Mouse (Mus musculus): ENCODE measurements at regions not wholly inside any gene's neighbourhood (a gene's known extent, or its start where the extent isn't known, plus 50 kb on each side); places are given as distances from the start of the nearest gene placed in this dataset.

DNA sequence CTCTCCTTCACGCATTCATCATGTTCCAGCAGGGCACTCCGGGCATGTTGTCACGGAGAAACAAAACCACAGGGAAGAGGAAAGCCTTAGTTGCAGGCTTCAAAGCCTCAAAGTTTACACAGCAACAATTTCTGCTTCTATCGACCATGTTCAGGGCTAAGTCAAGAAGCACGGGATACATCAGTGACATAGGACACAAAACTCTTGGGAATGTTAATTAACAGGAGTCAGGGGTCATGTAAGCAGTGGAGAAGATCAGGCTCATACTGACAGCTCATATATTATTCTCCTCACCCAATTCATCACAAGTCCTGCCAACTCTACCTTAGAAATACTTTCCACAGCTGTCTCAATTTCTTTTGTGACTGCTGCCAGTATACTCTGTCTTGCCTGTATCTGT, 133.0 kb upstream of the Btbd3 start:
- DNase-seq (ENCODE audit: low spot score), result no peak

DNA sequence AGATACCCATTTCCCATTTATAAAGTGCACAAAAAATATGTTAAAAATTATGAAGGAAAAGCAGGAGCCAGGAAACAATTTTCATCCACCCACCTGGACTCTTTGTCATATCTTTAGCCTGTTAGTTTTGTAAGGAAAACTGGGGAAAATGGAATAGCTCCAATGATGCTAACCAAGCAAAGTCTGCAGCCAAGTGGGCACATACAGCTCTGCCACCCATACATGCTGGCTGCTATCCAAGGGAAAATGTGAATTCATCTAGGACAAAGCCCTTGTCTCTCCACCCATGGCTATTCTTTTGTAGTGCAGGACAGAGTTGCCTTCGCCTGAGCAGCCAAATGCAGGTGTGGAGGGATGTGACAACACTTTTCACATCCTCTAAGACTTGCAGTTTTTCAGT, 135.5 kb upstream of the Btbd3 start:
- DNase-seq (ENCODE audit: low spot score), result no peak

DNA sequence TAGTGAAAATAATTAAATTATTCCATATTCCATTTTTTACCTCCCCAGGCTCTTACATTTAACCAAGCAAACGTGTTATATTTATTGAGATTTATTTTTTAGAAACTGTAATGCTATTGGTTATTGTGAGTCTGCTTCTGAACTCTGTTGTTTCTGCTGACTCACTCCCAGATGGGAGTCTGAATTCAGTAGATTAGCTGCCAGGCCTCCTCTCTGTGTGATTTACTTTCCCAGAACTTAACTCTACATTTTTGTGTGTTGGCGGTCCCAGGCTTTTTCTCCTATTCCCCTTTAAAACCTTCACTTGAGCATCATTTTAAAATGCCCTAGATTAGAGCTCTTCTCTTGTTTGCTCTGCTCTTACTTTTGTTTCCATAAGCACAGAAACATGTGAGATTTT, 136.2 kb upstream of the Btbd3 start:
- no peak for DNase-seq (ENCODE audit: low spot score)

DNA sequence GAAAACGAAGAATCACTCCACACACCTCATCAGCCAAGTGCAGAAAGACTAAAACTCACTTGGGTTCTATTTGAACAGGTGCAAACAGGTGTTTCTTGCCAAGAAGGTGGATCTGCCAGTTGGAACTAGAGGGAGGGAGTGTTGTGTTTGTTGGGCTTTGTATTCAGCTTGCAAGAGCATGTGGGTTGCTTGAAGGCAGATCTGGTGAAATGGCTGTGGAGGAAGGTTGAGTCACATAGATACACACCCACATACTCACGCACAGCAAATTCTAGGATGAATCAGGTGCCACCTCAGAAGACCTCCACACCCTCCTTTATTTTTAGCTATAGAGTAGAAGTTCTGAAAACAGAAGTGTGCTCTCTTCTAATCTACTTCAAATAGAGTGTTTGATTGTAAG, 156.6 kb upstream of the Btbd3 start:
- DNase-seq (ENCODE audit: low spot score), result no peak

DNA sequence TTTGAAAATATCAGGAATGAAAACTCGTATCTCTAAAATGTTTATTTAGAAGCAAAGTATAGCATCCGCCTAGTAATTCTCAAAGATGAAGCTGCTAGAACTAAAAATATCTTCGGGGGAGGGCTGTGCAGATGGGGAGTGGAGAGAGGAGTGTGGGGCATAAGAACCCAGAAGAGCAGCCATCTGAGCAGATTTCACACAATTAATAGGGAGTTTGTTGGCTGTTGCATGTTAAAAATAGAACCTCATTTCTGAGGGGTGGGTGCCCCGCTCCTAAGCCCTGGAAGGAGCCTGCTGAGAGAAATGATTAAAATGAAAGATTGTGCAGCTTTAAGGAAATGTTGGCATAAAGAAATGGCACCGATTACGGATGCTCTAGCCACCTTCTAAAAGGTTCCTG, 171.0 kb upstream of the Btbd3 start:
- DNase-seq (ENCODE audit: low spot score), result no peak

DNA sequence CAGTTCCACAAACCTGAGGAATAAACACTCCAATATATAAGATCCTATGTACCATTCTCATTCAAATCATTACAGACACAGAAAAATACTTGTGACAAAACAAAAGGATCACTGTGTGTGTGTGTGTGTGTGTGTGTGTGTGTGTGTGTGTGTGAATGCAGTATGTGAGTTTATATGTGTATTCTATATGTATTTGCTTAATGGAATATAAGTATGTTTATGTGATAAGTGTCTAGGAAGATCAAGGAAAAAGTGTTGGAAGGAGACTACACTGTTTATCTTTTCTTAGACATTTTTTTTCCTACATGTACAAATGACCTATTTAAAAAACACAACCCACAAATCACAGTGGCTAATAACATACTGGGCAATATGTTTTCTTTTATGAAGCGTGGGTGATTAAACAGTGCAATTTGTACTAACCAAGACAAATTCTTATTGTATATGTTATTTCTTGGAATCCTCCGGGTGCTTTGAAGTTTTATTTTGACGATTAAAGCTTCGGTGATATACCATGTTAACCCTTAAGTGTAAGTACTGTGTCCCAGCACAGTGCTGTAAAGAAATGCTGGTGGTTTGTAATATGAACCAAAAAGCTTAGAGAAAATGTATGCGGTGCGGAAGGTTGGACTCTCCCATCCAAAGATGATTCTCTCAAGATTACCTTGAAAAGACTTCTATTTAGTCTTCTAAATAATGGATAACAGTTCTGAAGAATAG, 171.6 kb upstream of the Btbd3 start:
- DNase-seq (ENCODE audit: low spot score), result no peak

DNA sequence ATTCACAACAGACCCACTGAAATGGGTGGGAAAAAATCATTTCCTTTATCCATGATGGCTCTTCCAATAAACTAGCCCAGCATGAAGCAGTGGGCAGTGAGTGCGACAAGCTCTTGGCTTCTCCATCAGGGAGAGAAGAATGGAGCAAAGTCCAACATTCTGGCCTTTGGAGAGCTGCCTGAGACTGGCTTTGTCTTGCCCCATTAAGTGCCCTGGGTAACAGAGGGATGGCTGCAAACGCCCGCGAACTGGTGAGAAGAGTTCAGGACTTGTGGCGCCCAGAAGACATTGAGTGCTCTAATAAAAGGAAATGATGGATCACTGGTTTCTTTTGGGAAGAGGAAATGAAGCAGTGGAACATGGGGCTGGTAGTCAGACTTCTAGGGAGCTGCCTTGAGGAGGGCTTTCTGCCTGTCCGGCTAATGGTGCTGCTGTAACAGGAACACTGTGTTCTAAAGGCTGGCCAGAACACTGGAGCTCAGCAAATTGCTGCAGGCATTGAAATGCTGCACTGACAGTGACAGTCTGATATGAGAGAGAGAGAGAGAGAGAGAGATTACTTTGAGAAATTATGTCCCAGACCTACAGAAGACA, 182.2 kb upstream of the Btbd3 start:
- no peak for DNase-seq (ENCODE audit: low spot score)

DNA sequence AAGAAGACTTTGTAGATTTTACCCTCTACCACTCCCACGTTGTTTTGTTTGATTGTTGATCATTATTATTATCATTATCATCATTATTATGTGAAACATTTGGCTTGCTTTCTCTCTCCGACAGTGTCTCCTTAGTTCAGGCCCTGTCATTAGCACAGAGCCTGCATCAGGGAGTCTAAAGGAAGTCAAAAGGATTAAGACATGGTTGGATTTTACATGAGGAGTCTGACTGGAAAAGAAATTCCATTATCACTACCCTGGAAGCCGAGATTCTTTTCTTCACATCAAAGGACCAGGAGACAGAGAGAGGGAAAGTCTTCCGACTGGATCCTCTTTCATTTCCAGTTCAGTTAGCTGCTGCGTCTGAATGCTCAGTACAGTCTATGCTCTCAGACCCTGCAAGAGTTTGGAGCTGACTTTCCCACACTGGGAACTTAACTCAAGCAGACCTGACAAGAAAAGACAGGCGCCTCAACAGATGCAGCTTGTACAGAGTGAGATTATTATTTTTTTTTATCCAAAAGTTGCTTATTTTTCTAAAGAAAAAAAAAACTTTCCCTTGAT, 184.1 kb upstream of the Btbd3 start:
- no peak for DNase-seq (ENCODE audit: low spot score)

DNA sequence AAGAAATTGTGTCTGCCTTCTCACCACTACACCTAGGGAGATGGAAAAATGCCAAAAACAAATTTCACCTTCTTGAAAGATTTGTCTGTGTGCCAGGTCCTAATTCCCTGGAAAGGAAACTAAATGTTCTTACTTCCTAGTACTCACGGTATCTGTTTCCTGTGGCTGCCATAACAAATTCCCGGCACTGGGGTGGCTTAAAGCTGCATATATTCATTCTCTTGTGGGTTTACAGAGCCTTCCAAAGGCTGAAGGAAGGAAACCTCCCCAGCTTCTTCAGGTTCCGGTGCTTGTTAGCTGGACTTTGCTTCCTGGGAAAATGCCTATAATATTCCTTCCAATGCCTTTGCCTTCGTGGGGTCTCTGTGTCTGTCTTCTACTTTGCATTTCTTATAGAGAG, 203.3 kb upstream of the Btbd3 start:
- DNase-seq (ENCODE audit: low spot score), result no peak

DNA sequence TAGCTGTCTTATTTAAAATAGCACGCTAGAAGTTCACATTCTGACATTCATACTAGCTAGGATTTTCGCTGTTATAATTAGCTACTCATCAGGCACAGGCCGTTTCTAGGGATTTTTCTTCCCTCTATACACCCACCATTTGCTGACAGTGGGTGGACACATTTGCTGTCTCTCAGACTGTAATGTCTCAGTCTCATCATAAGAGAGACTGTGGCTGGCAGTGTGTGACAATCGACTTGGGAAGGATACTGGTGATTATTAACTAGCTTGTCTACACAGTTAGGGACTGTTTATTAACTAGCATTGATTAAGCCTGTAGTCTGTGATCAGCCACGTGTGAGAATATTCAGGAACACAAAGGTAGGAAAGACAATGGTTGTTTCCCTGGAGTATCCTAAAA, 208.0 kb upstream of the Btbd3 start:
- DNase-seq (ENCODE audit: low spot score), result no peak

DNA sequence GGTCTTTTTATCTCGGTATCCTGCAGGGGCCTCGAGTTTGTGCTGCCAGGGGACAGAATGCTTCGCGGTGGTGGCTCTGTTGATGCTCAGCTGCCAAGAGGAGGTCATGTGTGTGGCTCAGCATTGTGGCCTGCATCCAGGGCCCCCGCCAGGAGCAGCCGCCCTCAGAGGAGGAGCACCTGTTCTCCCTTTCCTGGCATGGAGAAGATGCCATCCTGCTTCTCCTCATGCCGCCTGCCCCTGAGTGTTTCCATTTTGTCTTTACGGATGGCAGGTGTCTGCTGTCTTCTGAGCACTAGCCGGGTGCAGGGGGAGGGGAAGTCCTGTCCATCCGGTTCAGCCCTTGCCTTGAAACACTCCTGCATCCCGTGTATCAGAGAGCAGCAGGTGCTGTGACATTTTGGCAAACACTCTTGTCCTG, 208.6 kb upstream of the Btbd3 start:
- no peak for DNase-seq (ENCODE audit: low spot score)

DNA sequence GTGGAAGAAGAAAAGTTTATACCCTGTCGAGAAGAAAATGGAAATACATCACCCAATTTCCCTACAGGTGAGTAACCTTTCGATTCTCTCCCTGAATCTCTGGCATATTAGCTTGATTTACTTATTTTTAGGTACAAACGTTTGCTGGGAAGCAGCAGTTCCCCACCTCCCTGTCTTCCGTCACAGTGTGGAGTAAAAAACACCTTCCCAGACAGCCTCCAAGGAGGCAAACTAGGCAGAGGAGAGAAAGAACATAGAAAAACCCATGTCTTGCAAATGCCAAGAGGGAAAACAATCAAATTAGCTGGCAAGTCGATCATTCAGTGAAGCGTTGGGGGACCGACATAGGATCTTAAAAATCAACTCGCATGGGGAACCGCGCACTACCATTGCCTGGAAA, 209.0 kb upstream of the Btbd3 start:
- DNase-seq (ENCODE audit: low spot score), result no peak

DNA sequence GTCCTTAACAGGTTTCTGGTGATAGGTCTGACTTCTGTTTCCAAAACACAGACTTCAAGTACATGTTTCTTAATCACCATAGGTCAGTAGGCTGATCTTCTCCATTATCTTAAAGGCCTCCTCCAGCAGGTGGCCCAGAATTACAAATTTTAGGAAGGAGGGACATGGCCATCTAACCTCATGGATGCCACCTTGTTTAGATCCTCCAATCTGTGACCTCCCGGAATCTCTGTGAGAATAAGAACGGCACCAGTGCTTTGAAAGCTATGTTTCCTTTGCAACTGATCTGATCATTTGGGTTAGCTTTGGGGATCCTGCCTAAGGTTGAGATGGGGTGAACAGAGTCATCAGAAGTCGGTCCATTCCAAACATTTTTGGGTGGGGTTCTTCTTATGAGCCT, 209.4 kb upstream of the Btbd3 start:
- DNase-seq (ENCODE audit: low spot score), result no peak

DNA sequence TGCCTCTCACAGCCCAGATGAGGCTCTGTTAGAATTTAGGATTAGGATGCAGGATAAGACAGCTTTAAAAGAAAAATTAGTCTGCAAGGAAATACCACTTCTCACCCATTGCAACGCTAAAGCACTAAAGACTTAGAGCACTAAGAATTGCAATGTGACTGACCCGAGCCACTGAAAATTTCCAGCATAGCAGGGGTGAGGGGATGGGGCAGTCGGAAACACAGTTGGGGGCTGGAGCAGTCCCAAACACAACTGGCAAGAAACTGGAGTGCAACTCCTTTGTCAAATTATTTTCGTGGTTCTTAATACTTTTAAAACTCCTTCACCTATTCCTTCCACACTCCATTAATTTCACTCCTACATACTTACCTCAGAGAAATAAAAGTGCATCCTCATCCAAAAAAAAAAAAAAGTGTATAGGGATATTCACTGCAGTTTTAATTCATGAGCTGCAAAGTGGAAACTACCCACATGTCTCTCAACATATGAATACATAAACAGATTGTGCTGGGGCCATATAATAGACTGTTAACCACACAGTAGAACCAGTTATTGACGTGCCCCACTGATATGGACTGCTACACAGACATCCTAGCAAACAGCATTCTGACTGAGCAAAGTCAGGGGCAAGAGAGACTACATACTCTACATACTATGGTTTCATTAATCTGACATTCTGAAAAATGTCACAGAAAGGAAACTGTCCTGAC, 210.3 kb upstream of the Btbd3 start:
- DNase-seq (ENCODE audit: low spot score), result no peak

DNA sequence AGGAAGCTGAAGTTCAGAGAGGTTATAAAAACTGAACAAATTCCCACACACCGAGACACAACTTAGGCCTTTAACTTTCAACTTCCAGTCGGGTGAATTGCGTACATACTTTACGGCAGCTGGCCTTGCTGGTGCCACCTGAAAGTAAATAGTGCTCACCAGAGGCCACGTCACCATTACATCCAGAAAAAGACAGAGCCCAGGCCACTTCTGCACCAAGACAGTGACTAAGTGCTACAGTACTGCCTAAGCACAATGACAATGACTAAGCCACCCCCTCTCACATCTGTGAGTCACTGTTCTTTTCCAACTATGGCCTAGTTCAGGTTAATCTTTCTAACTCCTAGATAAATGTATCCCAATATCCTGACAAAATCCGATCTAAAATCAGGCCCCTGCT, 215.7 kb upstream of the Btbd3 start:
- DNase-seq (ENCODE audit: low spot score), result no peak

DNA sequence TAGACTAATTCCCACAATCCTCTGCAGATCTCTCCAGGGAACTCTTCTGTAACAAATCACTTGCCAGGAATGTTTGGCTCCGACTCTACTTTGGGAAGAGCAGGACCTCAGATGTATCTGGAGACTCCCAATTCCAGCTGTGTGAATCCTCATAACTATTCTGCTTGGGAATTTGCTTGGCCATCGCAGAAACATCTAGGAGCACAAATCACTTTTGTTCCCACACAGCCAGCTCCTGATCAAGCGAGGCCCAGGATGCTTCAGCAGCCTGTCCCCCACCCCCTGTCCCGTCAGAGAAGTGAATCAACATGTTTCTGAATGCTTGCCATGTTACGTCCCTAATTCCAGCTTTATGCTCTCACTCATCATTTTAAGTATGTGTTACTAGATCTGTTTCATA, 216.1 kb upstream of the Btbd3 start:
- DNase-seq (ENCODE audit: low spot score), result no peak

DNA sequence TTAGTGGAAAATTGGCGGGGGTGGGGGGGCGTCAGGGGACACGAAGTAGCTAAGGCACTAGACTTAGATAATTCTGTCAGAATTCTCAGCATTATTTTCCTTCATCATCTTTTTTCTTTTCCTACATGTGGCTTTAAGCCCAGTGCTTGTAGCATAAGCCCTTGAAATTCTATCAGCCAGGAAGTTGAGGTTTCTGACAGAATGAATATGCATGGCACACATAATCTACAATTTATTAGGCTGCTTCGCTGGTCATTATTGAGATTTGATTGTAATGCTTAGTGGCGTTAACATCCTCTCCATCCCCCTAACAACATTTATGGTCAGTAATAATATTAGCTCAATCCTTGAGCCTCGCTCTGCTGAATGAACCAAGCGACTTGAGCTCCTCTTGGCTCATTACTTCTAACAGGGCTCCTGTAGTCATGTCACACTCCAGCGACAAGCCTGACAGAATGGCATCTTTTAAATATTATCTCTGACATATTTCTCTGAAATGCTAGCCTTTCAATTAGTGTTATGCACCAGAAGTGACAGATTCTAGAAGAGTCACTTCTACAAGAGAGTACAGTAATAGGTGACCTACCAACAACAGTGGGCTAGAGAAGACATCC, 222.1 kb upstream of the Btbd3 start:
- DNase-seq (ENCODE audit: low spot score), result no peak

DNA sequence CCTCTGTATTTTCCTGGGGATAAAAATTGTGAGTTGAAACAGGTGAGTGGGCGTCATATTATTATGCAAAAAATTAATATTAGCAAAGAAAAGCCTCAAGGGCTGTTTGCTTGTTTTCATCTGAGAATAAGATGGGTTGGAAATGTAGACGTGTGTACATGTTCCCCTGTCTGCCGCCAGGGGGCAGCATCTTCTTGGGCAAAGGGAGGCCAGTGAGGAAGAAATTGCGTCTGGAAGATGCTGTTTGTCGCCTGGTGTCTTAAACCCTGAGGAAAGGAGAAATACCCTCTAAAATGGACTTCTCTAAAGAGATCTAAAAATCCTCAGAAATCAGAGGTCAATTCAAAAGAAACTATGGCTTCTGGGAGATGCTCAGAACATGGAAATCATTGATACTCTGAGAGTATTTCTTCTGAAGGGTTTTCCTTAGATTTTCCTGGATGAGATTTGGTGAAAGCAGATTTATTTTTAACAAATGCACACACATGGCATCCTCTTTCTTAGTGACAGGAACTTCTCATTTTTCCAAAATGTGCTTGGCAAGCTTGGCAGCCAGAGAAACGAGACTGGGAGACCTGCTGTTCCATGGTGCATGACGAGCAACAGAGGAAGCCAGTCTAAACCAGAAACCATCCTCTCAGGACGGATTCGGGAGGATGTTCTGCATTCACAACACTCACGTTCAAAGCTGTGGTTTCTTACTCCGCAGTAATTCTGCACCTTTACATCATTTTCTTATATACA, 222.8 kb upstream of the Btbd3 start:
- DNase-seq (ENCODE audit: low spot score), result peak; percentile 71

DNA sequence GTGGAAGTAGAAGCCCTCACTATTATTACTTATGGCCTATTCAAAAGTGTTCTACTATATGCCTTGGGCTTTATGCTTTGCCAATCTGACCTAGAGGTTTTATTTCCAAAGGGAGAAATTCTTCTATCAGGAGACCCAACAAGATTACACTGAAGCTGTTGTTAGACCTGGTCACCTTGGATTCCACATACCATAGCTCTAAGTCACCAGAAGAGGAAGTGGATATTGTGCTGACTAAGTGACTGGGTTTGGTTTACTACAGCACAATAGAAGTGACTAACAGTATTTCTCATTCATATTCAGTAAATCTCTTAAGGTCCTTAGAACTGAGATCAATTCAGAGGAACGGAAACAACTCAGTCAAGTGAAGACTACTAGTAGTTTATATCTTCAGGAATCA, 229.0 kb upstream of the Btbd3 start:
- DNase-seq (ENCODE audit: low spot score), result no peak

DNA sequence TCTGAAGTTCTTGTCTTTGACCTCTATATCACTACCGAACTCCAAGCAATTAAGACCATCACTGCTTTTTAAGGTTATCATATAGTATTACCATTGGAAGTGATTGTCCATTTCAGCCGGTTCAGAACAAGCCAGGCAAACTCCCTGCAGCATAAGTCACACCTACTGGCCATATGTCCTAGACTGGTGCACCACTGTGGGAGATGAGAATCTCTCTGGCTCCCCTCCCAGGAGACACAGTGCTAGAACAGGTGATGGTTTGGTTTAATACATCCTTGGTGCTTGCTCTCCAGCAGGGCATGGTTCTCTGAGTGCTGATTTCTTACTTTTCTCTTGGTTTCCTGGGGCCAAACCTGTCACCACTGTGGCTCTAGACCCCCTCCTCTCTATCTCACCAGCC, 232.8 kb upstream of the Btbd3 start:
- DNase-seq (ENCODE audit: low spot score), result no peak

DNA sequence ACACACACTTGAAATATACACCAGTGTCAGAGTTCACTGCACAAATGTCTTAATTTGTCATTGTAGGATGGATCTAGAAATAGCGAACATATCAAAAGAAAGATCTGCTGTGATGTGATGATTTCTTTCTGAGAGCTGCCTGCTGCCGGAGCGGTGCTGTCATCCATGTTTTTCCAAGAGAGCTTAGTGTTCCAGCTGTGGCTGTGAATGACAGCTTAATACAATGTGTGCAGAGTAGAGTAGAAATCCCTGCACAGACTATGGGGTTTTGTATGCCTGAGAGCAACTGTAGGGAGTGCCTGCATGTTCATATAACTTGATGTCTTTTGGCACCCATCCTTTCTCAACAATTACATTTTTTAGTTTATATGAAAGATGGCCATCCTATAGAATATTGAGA, 274.6 kb upstream of the Btbd3 start:
- DNase-seq (ENCODE audit: low spot score), result no peak

DNA sequence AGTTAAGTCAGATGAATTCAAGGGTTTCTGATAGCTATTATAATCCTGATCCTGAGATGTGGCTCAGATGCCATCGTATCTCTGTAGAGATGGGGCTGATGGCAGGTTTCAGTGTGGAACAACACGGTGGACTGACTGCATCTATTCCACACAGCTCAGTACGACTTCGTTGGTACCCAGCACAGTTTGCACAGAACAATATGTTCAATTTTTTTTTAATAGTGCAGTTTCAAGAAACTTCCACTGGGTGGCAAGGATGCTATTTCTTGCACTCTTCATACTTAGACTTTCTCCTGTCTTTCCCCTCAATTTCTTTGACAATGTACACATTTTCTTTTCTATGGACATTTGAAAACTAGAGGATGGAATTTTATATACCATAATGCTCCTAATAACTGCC, 278.6 kb upstream of the Btbd3 start:
- DNase-seq (ENCODE audit: low spot score), result peak; percentile 39

Measured in layer of hippocampus, adult 9-10 months (tissue).